In genomic region chr2:118729194-118729593, GRCm38 (mm10) we compare ENCODE assay signal across 17 mouse cellular contexts. TPM values are rescaled to one million over a fixed set of nuclear protein-coding genes. Genes with fewer than 3 reads are reported as not detected.
DNase-seq lines count a peak whose midpoint lies in the region; ATAC-seq and TF ChIP-seq lines count a peak whose summit lies in the region.
"Had no signal": no experiment of that assay in that cellular context is flagged by ENCODE, and none has a peak within 500 bp of the region (broad histone marks: within the 10 kb centered on the region; RNA-seq: fewer than 3 reads in every experiment).

No protein-coding gene starts in this region.

- ATAC-seq in heart, embryonic 15.5 days (replicated peaks; ENCODE audit: insufficient number of reproducible peaks, insufficient read depth, low FRiP score, low read depth), result peak; percentile 19; the same call in 1 of the 2 replicates
- ATAC-seq in liver, embryonic 13.5 days (ENCODE audit: low read depth), result no peak; the same call in 1 of the 2 replicates
- ATAC-seq in stomach, embryonic 16.5 days (ENCODE audit: insufficient read depth, low FRiP score), result no peak
- ATAC-seq: midbrain, embryonic 16.5 days had no signal

- H3K27ac ChIP-seq in heart, embryonic 15.5 days, result peak overlapping the region; percentile 21
- 0 out of 2 replicates have a peak overlapping the region, but pooled peaks have one; percentile 63 for H3K27ac ChIP-seq in thymus, adult 2 months (ENCODE audit: control insufficient read depth, insufficient read depth, low read length)
- H3K27ac ChIP-seq in liver, embryonic 13.5 days, result peak overlapping the region; percentile 59
- H3K27ac ChIP-seq in stomach, embryonic 16.5 days (ENCODE audit: low read length), result 0 out of 2 replicates have a peak overlapping the region, but pooled peaks have one; percentile 18
- H3K27ac ChIP-seq: embryonic facial prominence, embryonic 13.5 days; heart, adult 2 months had no signal

- no peak for DNase-seq in heart, adult 9 months (ENCODE audit: low spot score in 2 of 2)
- no peak for DNase-seq in thymus, adult 2 months
- no peak for DNase-seq in thymus, postnatal 14 days
- DNase-seq in liver, embryonic 13.5 days, result no peak
- DNase-seq in urinary bladder, postnatal 25 days (ENCODE audit: low spot score), result no peak
- no peak for DNase-seq in lung, postnatal 25 days (ENCODE audit: low spot score)
- DNase-seq: adrenal gland, postnatal 36 days; cerebellum, adult 2 months; right cerebral cortex, postnatal 4 days had no signal

- H3K9me3 ChIP-seq in heart, embryonic 15.5 days (replicated peaks), result no peaks in the 10 kb centered on the region
- H3K9me3 ChIP-seq in liver, embryonic 13.5 days (replicated peaks), result no peaks in the 10 kb centered on the region
- no peaks in the 10 kb centered on the region for H3K9me3 ChIP-seq in stomach, embryonic 16.5 days (replicated peaks; ENCODE audit: control insufficient read depth, low read length)
- H3K9me3 ChIP-seq: embryonic facial prominence, embryonic 13.5 days had no signal

- H3K9ac ChIP-seq in heart, embryonic 15.5 days, result no peak overlapping the region
- H3K9ac ChIP-seq in liver, embryonic 13.5 days, result no peak overlapping the region
- no peak overlapping the region for H3K9ac ChIP-seq in stomach, embryonic 16.5 days (ENCODE audit: low read length)
- H3K9ac ChIP-seq: embryonic facial prominence, embryonic 13.5 days had no signal

- no peak for TF ChIP-seq POLR2A in thymus, adult 2 months (IDR thresholded peaks at IDR 0.05; ENCODE audit: control insufficient read depth, extremely low read depth, insufficient read depth, low read length, poor library complexity)

- no peak for TF ChIP-seq CTCF in thymus, adult 2 months (IDR thresholded peaks at IDR 0.05; ENCODE audit: borderline replicate concordance, control insufficient read depth, extremely low read depth, insufficient read depth, low read length, poor library complexity)

- H3K36me3 ChIP-seq in heart, embryonic 15.5 days, result no peaks in the 10 kb centered on the region
- H3K36me3 ChIP-seq in thymus, adult 2 months (ENCODE audit: control insufficient read depth, insufficient read depth, low read length), result no peaks in the 10 kb centered on the region
- no peaks in the 10 kb centered on the region for H3K36me3 ChIP-seq in liver, embryonic 13.5 days
- no peaks in the 10 kb centered on the region for H3K36me3 ChIP-seq in stomach, embryonic 16.5 days (ENCODE audit: control insufficient read depth, insufficient read depth, low read length)
- H3K36me3 ChIP-seq: embryonic facial prominence, embryonic 13.5 days had no signal

- WGBS in heart, embryonic 15.5 days, result 27% methylated on average over 4 of the region's 4 CpGs
- 37% methylated on average over 4 of the region's 4 CpGs for WGBS in thymus, adult 2 months
- 9% methylated on average over 4 of the region's 4 CpGs for WGBS in liver, embryonic 13.5 days (ENCODE audit: insufficient replicate concordance)
- 41% methylated on average over 4 of the region's 4 CpGs for WGBS in stomach, embryonic 16.5 days

- no peak overlapping the region for H3K4me2 ChIP-seq in heart, embryonic 15.5 days
- H3K4me2 ChIP-seq in liver, embryonic 13.5 days, result no peak overlapping the region
- no peak overlapping the region for H3K4me2 ChIP-seq in stomach, embryonic 16.5 days (ENCODE audit: low read depth, low read length)

- peaks cover 15% of the 10 kb centered on the region; the same call in 1 of the 2 replicates for H3K27me3 ChIP-seq in heart, embryonic 15.5 days
- H3K27me3 ChIP-seq in thymus, adult 2 months (ENCODE audit: control insufficient read depth, insufficient read depth, low read length), result no peaks in the 10 kb centered on the region
- peaks cover 37% of the 10 kb centered on the region for H3K27me3 ChIP-seq in liver, embryonic 13.5 days
- H3K27me3 ChIP-seq in stomach, embryonic 16.5 days (ENCODE audit: control insufficient read depth, insufficient read depth, low read length), result no peaks in the 10 kb centered on the region; the same call in 1 of the 2 replicates

- H3K4me1 ChIP-seq in heart, embryonic 15.5 days (replicated peaks), result peaks cover 33% of the 10 kb centered on the region
- peaks cover 42% of the 10 kb centered on the region for H3K4me1 ChIP-seq in thymus, adult 2 months (replicated peaks; ENCODE audit: control insufficient read depth, insufficient read depth, low read length)
- peaks cover 32% of the 10 kb centered on the region for H3K4me1 ChIP-seq in liver, embryonic 13.5 days (replicated peaks)
- peaks cover 18% of the 10 kb centered on the region for H3K4me1 ChIP-seq in stomach, embryonic 16.5 days (ENCODE audit: control insufficient read depth, insufficient read depth, low read length)

- H3K4me3 ChIP-seq in heart, embryonic 15.5 days, result no peak overlapping the region
- H3K4me3 ChIP-seq in thymus, adult 2 months (ENCODE audit: control insufficient read depth, insufficient read depth, low read length), result no peak overlapping the region
- H3K4me3 ChIP-seq in liver, embryonic 13.5 days (replicated peaks), result no peak overlapping the region
- no peak overlapping the region for H3K4me3 ChIP-seq in stomach, embryonic 16.5 days (replicated peaks; ENCODE audit: low read length)
- H3K4me3 ChIP-seq: embryonic facial prominence, embryonic 13.5 days; heart, adult 2 months had no signal

RNA-seq across cellular contexts. Expression of gene Plcb2, which starts 1.0 kb away (rescaled TPM):
- 3.2 and 3.8 TPM in 2 replicates for polyA plus RNA-seq in heart, embryonic 15.5 days (2015; fragmentation: Nextera tagmentation; extraction: Ambion mirVana)
- polyA plus RNA-seq in thymus, adult 2 months (2012; rRNA removed), result 79.9 and 94.4 TPM in 2 replicates
- polyA plus RNA-seq in liver, embryonic 13.5 days (2015; fragmentation: Nextera tagmentation; extraction: Ambion mirVana), result 1.6 and 1.7 TPM in 2 replicates
- 1.4 and 2.0 TPM in 2 replicates for polyA plus RNA-seq in stomach, embryonic 16.5 days (2015; fragmentation: Nextera tagmentation; extraction: Ambion mirVana)

RNA-seq across cellular contexts. Expression of gene Inafm2, which starts 16.4 kb away (rescaled TPM):
- 42.1 and 44.7 TPM in 2 replicates for polyA plus RNA-seq in heart, embryonic 15.5 days (2015; fragmentation: Nextera tagmentation; extraction: Ambion mirVana)
- polyA plus RNA-seq in thymus, adult 2 months (2012; rRNA removed), result 18.9 and 25.7 TPM in 2 replicates
- polyA plus RNA-seq in liver, embryonic 13.5 days (2015; fragmentation: Nextera tagmentation; extraction: Ambion mirVana), result 18.4 and 19.1 TPM in 2 replicates
- 26.0 and 28.5 TPM in 2 replicates for polyA plus RNA-seq in stomach, embryonic 16.5 days (2015; fragmentation: Nextera tagmentation; extraction: Ambion mirVana)

RNA-seq across cellular contexts. Expression of gene Ankrd63, which starts 25.4 kb away (rescaled TPM):
- polyA plus RNA-seq in heart, embryonic 15.5 days (2015; fragmentation: Nextera tagmentation; extraction: Ambion mirVana), result 2.7 and 3.6 TPM in 2 replicates
- 0.20 and 0.27 TPM in 2 replicates for polyA plus RNA-seq in thymus, adult 2 months (2012; rRNA removed)
- polyA plus RNA-seq in liver, embryonic 13.5 days (2015; fragmentation: Nextera tagmentation; extraction: Ambion mirVana), result not detected in 2 replicates
- polyA plus RNA-seq in stomach, embryonic 16.5 days (2015; fragmentation: Nextera tagmentation; extraction: Ambion mirVana), result 0.06 TPM in 2 replicates
- polyA plus RNA-seq: midbrain, embryonic 16.5 days; thymus, postnatal 0 days had no signal

RNA-seq across cellular contexts. Expression of gene Ccdc9b, which starts 33.3 kb away (rescaled TPM):
- 2.4 and 3.0 TPM in 2 replicates for polyA plus RNA-seq in heart, embryonic 15.5 days (2015; fragmentation: Nextera tagmentation; extraction: Ambion mirVana)
- 1.2 and 1.8 TPM in 2 replicates for polyA plus RNA-seq in thymus, adult 2 months (2012; rRNA removed)
- polyA plus RNA-seq in liver, embryonic 13.5 days (2015; fragmentation: Nextera tagmentation; extraction: Ambion mirVana), result 0.20 and 0.23 TPM in 2 replicates
- polyA plus RNA-seq in stomach, embryonic 16.5 days (2015; fragmentation: Nextera tagmentation; extraction: Ambion mirVana), result 2.9 and 4.0 TPM in 2 replicates

RNA-seq across cellular contexts. Expression of gene Phgr1, which starts 43.4 kb away (rescaled TPM):
- polyA plus RNA-seq in heart, embryonic 15.5 days (2015; fragmentation: Nextera tagmentation; extraction: Ambion mirVana), result not detected in 2 replicates
- polyA plus RNA-seq in thymus, adult 2 months (2012; rRNA removed), result 3.3 and 4.9 TPM in 2 replicates
- not detected in 2 replicates for polyA plus RNA-seq in liver, embryonic 13.5 days (2015; fragmentation: Nextera tagmentation; extraction: Ambion mirVana)
- 22.2 and 38.3 TPM in 2 replicates for polyA plus RNA-seq in stomach, embryonic 16.5 days (2015; fragmentation: Nextera tagmentation; extraction: Ambion mirVana)
- polyA plus RNA-seq: cerebellum, adult 2 months; embryonic facial prominence, embryonic 13.5 days; frontal cortex, adult 2 months; heart, adult 2 months; limb, embryonic 14.5 days; midbrain, embryonic 16.5 days had no signal

Comparison
In these comparisons a context has a peak if more than half of its experiments do, and no peak if none do; other contexts are left out.
1. RNA of gene Plcb2, which starts 1.0 kb away (polyA plus RNA-seq): 79.9 to 94.4 TPM in thymus, adult 2 months; 3.2 to 3.8 TPM in heart, embryonic 15.5 days, 1.6 to 1.7 TPM in liver, embryonic 13.5 days and 1.4 to 2.0 TPM in stomach, embryonic 16.5 days; every median in the first group is over 10 times any median in the second.
2. Peak in every context shown above with its lines, with median percentiles within 50 percentile points of each other: H3K27ac ChIP-seq.